Mouse (Mus musculus): ENCODE data around the gene Sp8. TPM values are rescaled to one million over a fixed set of nuclear protein-coding genes. Genes with fewer than 3 reads are reported as not detected.

Gene Sp8
- not detected for total RNA-seq (2021)
- long read RNA-seq, experiment 1, result 0 reads
- long read RNA-seq, experiment 2, result 0 reads

DNA sequence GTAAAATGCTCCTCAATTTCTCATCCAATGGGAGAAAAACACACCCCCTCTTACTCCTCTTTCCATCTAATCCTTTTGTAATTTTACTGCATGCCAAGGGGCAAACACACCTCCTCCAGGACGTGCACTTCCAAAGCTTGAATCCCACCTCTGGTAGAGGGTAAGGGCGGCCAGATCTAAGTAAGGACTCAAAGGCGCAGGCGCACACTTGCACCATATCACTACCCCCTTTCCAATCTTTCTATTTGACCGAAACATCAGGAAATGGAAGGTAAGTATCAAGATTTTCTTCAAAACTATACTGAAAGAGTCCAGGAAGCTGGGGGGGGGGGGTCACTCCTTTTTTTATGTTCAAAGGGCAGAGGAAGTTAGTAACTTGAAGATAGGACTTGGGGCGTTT lies at the start of gene Sp8:
TSS of gene Sp8 (plus strand) at position 109 of the 400 bp plus-strand sequence.
- Histone ChIP-seq H3K27ac (no peak within 1 kb of the TSS), H3K4me3 (peak within 1 kb of the TSS; percentile 67)
- intact Hi-C loops (cut with DNase I), result no loop called here
- no peak for DNase-seq
- no peak for TF ChIP-seq CTCF (IDR thresholded peaks at IDR 0.05)

GRCm38 (mm10) chr12:118811328-118811961 lies 34.7 kb upstream of the Sp8 start:
- DNase-seq, result no peak
- no peak for TF ChIP-seq CTCF (IDR thresholded peaks at IDR 0.05)
- Histone ChIP-seq H3K4me3 (no peak overlapping the region), H3K27ac (no peak overlapping the region)
- intact Hi-C loops (cut with DNase I), result no loop called here

- no peak for TF ChIP-seq CTCF (IDR thresholded peaks at IDR 0.05)
- Histone ChIP-seq H3K27ac (no peak overlapping the region), H3K4me3 (no peak overlapping the region)
- no peak for DNase-seq
- intact Hi-C loops (cut with DNase I), result no loop called here
These were observed 31.6 kb upstream of the Sp8 start for GRCm38 (mm10) chr12:118814561-118814960.

DNA sequence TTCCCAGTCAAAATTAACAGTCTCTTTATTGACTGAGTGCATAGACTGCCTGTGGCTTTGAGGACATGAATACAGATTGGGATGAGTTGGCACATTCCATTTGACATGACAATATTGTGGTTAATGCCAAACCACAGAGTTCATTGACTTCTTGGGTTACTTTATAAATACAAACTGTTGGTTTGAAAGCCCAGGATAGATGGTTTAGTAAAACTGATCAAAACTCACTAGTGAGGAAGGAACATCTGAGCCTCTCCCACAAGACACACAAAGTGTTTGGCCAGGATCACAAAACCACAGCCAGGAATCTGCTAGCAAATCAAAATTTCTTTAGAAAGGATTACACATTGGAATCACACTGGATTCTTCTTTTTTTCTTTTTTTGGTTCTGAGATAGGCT lies 30.0 kb upstream of the Sp8 start:
- H3K4me3 ChIP-seq, result no peak overlapping the region
- no peak for TF ChIP-seq CTCF (IDR thresholded peaks at IDR 0.05)
- H3K27ac ChIP-seq, result no peak overlapping the region
- DNase-seq, result no peak
- intact Hi-C loops (cut with DNase I), result no loop called here

DNA sequence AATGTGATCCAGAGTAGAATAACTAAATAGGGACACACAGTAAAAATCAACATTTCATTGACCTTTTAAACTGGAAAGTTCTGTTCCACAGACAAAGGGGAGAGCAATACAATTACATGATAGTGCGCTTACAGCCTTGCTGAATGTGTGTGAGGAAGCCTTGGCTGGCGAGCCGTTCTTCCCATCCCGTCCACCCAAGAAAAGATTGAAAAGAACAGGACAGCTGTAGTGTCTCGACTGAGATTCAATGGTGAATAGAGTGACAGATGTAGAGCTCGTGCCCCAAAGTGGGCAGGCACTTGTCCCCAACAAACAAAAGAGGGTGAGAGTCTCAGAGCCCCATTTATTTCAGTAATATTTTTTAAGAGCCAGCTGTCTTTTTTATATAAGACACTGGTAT lies 16.2 kb upstream of the Sp8 start:
- no peak for TF ChIP-seq CTCF (IDR thresholded peaks at IDR 0.05)
- intact Hi-C loops (cut with DNase I), result no loop called here
- Histone ChIP-seq H3K4me3 (no peak overlapping the region), H3K27ac (no peak overlapping the region)
- no peak for DNase-seq

DNA sequence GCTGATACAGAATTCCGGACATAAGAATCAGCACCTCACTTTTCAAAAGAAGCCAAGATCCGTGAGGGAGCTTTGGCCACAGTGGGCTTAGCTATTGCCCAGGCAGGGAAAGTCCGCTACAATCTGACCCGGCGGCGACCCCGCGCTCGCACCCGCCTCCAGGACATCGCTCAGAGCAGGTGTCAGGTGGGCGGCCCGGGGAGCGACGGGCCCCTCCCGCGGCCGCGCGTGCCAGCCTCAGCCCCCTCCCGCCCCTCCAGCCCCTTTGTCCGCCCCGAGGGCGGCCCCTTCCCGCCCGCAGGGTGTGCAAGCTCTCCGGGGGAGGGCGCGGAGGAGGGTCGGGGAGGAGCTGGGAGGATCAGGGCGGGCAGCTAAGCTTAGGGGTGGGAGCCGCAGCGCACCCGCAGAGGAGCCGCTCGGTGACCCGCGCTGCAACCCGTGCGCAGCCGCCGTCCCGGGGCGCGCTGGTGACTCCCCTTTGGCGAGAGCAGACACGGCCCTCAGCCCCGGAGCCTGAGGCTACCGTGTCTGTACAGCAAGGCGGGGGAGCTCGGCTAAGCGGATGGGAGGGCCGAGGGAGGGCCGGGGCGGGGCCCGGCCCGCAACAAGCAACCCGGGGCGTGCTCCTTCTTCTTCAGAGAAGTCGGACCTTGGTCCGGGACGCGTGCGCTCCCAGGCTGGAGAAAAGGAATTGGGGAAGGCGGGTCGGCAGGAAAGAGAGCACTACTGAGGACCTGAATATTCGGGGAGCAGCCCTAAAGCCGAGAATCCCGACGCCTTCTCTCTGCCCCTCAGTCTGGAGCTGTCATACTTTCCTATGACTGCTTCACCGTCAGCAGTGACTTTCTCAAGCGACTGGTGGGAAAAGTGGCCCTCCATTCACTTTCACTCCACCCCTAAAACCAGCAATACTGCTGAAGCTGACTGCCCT lies 9.5 kb upstream of the Sp8 start:
- DNase-seq, result peak; percentile 18
- intact Hi-C loops (cut with DNase I), result no loop called here
- Histone ChIP-seq H3K27ac (no peak overlapping the region), H3K4me3 (peak overlapping the region; percentile 62)
- TF ChIP-seq CTCF (IDR thresholded peaks at IDR 0.05), result no peak

DNA sequence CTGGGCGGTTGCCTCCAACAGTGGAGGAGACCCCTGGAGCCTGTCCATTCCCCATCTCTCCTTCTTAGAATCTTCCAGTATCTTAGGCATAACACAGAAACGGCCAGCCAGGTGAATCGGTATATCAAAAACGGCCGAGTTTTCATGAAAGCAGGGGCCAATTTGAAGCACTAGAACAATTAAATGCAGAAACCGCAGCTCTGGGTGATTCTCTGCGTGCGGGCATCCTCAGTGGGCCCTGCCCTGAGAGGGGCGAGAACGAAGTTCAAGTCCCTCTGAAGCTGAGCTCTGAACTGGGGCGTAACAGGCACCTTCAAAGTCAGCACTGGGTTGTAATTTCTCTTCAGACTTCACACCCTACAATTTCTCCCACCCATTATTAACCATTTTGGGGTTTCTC lies 8.8 kb upstream of the Sp8 start:
- intact Hi-C loops (cut with DNase I), result no loop called here
- DNase-seq, result no peak
- TF ChIP-seq CTCF (IDR thresholded peaks at IDR 0.05), result no peak
- Histone ChIP-seq H3K27ac (no peak overlapping the region), H3K4me3 (peak overlapping the region; percentile 62)

- no peak overlapping the region for H3K27ac ChIP-seq
- TF ChIP-seq CTCF (IDR thresholded peaks at IDR 0.05), result no peak
- DNase-seq, result no peak
- no peak overlapping the region for H3K4me3 ChIP-seq
- intact Hi-C loops (cut with DNase I), result no loop called here
These were observed 7.9 kb upstream of the Sp8 start for GRCm38 (mm10) chr12:118838260-118838659.

DNA sequence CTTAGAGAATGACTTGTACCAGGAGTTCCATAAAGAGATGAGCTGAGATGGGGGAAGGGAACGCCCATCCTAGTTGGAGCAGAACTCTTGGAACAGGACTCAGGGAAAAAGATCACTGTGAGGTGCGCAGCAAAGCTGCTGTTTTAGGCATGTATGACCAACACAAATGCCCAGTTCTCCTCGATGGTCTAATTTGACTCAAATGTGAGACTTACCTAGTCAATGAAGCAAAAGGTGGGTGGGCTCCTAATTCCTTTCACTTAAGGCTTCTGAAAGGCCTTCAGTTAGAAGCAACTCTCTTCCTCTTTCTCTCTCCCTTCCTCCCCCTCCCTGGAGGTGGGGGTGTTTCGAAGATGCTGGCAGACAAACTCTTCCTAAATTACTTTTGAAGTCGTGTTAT lies 6.7 kb upstream of the Sp8 start:
- H3K4me3 ChIP-seq, result no peak overlapping the region
- no peak for DNase-seq
- no peak for TF ChIP-seq CTCF (IDR thresholded peaks at IDR 0.05)
- no peak overlapping the region for H3K27ac ChIP-seq
- intact Hi-C loops (cut with DNase I), result no loop called here

- intact Hi-C loops (cut with DNase I), result no loop called here
- Histone ChIP-seq H3K27ac (no peak overlapping the region), H3K4me3 (no peak overlapping the region)
- no peak for DNase-seq
- no peak for TF ChIP-seq CTCF (IDR thresholded peaks at IDR 0.05)
These were observed 5.8 kb upstream of the Sp8 start for GRCm38 (mm10) chr12:118840301-118840700.

- intact Hi-C loops (cut with DNase I), result no loop called here
- no peak overlapping the region for H3K27ac ChIP-seq
- H3K4me3 ChIP-seq, result no peak overlapping the region
- DNase-seq, result no peak
- TF ChIP-seq CTCF (IDR thresholded peaks at IDR 0.05), result no peak
These were observed 5.3 kb upstream of the Sp8 start for GRCm38 (mm10) chr12:118840861-118841260.

DNA sequence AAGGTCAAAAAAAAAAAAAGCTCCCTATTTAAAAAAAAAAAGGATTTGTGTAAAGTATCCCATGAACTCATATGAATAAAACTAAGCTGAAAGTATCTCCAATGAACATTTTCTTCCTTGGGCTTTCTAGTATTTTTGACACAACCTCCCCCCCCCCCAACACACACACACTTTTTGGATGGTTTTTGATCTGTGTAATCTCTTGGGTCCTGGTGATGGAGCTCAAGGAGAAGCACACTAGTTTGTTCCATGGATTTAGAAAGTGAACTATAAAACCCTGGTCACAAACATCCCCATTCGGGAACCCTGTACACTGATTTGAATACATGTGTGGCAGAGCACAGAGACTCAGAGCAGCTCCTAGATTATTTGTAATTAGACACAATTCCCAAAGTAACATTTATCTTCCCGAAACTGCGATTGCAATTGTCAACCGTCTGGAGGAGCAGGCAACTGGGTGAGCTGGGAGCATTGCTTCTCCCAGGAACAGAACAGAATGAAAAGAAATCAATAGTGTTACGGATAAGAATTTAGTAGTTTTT lies 4.7 kb upstream of the Sp8 start:
- DNase-seq, result no peak
- TF ChIP-seq CTCF (IDR thresholded peaks at IDR 0.05), result no peak
- H3K27ac ChIP-seq, result no peak overlapping the region
- intact Hi-C loops (cut with DNase I), result no loop called here
- no peak overlapping the region for H3K4me3 ChIP-seq

DNA sequence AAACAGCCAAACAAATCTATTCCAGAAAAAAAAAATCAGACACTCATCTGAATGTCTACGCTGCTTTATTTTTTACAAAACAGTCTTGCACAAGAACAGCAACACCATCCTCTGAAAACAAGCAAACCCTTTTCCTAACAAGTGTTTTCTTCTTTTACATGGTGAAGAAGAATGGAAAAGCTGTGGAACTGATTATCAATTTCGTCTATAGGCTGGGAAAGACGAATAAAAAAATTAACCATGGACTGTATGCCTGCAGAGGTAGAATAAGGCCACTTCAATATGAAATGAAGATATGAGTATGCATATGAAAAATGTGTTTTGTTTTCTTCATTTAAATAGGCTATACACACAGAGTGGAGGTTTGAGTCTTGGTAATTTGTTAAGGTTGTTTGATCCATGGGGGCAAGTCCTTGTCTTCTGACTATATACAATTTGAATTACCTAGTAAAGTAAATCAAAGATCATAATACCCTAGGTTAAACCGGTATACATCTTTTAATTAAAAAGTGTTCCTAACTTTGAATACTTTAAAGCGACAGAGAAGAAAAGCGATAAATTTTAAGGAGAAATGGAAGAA lies 4.1 kb upstream of the Sp8 start:
- DNase-seq, result no peak
- Histone ChIP-seq H3K4me3 (no peak overlapping the region), H3K27ac (no peak overlapping the region)
- intact Hi-C loops (cut with DNase I), result no loop called here
- no peak for TF ChIP-seq CTCF (IDR thresholded peaks at IDR 0.05)

All from gastrocnemius, adult 2 months (tissue).